Mouse (Mus musculus) C2C12 (cell line): ENCODE data around the gene Ism2.

ENCODE experiments used
- CTCF ChIP-seq: IDR thresholded peaks from one replicate; pipeline ENCODE4 v1.5.1; 2011; ENCODE audit not compliant: control insufficient read depth, insufficient read depth, insufficient read length
- FOSL1 ChIP-seq: IDR thresholded peaks from one replicate; pipeline ENCODE4 v1.8.0; 2011; ENCODE audit warnings: mild to moderate bottlenecking, low read length; ENCODE audit not compliant: poor library complexity, insufficient read depth, severe bottlenecking
- MAX ChIP-seq: IDR thresholded peaks from one replicate; pipeline ENCODE4 v1.6.1; 2011; ENCODE audit warnings: mild to moderate bottlenecking, control low read depth

DNA sequence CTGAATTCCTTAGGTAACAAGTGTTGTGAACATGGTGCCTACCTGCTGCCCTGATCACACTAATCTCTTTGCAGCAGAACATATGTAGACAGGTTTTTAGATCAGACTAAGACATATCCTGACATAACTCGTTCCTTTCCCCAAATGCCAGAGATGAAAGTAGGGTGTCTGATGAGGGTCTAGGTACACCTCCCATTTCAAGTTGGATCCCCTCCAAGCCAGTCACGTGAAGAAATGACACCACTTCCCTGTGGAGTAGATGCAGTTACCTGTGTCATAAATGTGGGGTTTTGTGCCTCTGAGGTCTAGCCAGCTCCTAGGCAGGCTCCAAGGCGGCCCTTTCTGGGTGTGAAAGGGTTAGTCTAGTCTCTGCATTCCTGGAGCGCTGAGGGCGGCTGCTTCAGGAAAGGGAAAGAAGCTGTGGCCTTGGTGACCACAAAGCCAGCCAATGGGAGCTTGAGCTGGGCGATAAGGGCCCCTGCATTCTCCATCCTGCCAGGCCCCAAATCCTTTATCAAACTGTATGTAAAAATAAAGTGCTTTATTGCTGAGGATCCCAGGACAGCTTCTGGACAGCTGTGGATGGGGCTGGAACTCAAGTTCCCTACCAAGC lies 21.3 kb downstream of the Ism2 start:
- TF ChIP-seq CTCF (no peak), MAX (no peak), FOSL1 (no peak)
